Mouse (Mus musculus) hindbrain, embryonic 14.5 days (tissue): ENCODE results near the gene Gpr37. TPM values are rescaled to one million over a fixed set of nuclear protein-coding genes. Genes with fewer than 3 reads are reported as not detected.
A peak's percentile ranks its signal among the peaks of the same experiment; 100 is the strongest.

ENCODE experiments used
- ATAC-seq: fragments of 200-750 bp; cut with Nextera tagmentation; 2 replicates; pipeline ENCODE4 v1.8.0; 2017; ENCODE audit warnings: moderate number of reproducible peaks, mild to moderate bottlenecking, moderate TSS enrichment, moderate library complexity; ENCODE audit not compliant: low FRiP score
- DNase-seq: peaks from one replicate; pipeline ENCODE4 v3.0.0-alpha.2; 2015; ENCODE audit warnings: low spot score
- H3K27ac ChIP-seq: fragments of 300-500 bp; sonication (generic); 2 replicates; pipeline ENCODE4 v1.5.1; 2014; ENCODE audit warnings: mild to moderate bottlenecking, moderate library complexity
- H3K27me3 ChIP-seq: fragments of 300-500 bp; sonication (generic); 2 replicates; pipeline ENCODE4 v1.6.1; 2014; ENCODE audit warnings: mild to moderate bottlenecking, low read length, mixed read lengths; ENCODE audit not compliant: control insufficient read depth, insufficient read depth
- H3K36me3 ChIP-seq: fragments of 300-500 bp; sonication (generic); replicated peaks from 2 replicates; pipeline ENCODE4 v1.6.1; 2014; ENCODE audit not compliant: control insufficient read depth, insufficient read depth
- H3K4me1 ChIP-seq: fragments of 300-500 bp; sonication (generic); replicated peaks from 2 replicates; pipeline ENCODE4 v1.6.1; 2014; ENCODE audit warnings: antibody characterized with exemption, low read length, mixed read lengths; ENCODE audit not compliant: control insufficient read depth, insufficient read depth
- H3K4me2 ChIP-seq: fragments of 300-500 bp; sonication (generic); replicated peaks from 2 replicates; pipeline ENCODE4 v1.6.1; 2014; ENCODE audit warnings: mild to moderate bottlenecking, moderate library complexity
- H3K4me3 ChIP-seq: fragments of 300-500 bp; sonication (generic); replicated peaks from 2 replicates; pipeline ENCODE4 v1.5.1; 2014; ENCODE audit warnings: mild to moderate bottlenecking, low read length
- H3K9ac ChIP-seq: fragments of 300-500 bp; sonication (generic); 2 replicates; pipeline ENCODE4 v1.6.1; 2014
- H3K9me3 ChIP-seq: fragments of 300-500 bp; sonication (generic); 2 replicates; pipeline ENCODE4 v1.6.1; 2016; ENCODE audit warnings: low read length; ENCODE audit not compliant: control insufficient read depth
- WGBS: fragments of 180-500 bp; shearing (Covaris S2); extraction: QIAGEN DNeasy Blood & Tissue Kit; methylation state at CpG from one replicate; pipeline ENCODE4 v1.1.7; 2014; 5-methylcytosine and 5-hydroxymethylcytosine counted together
- polyA plus RNA-seq: library from polyadenylated mRNA; unstranded; fragments of >200 nt; fragmentation: Nextera tagmentation; extraction: Ambion mirVana; gene quantifications from 2 replicates; pipeline ENCODE4 v1.2.1, GENCODE M21; 2014

Gene Gpr37
- polyA plus RNA-seq, 1 experiment from 2014 or later = 5.3 TPM

DNA sequence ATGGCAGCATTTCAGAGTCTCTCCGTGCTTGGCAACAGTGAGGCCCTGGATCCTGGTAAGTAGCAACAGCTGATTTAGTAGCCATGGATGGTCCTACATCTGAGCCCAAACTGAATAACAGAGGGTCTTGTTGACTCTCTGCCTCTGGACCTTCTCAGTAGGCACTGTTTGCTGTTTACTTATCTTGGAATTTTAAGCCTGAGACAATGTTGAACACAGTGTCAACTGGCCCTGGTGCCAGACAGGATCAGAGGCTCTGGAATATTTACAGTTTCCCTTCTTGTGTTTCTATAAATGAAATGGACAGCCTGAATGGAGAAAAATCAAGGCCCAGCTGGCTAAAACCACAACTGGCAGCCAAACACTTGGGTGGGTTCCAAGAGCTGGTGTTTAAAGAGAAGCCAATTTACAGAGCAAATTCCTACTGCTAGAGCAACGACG lies 3.7 kb downstream of the Gpr37 start:
- H3K4me2 ChIP-seq = peak overlapping the region; percentile 34
- H3K9me3 ChIP-seq = no peaks in the 10 kb centered on the region
- H3K36me3 ChIP-seq = no peaks in the 10 kb centered on the region
- peak; percentile 70; the same call in 1 of the 2 replicates for ATAC-seq
- H3K4me1 ChIP-seq = peaks cover 10% of the 10 kb centered on the region; the same call in 1 of the 2 replicates
- peaks cover 7% of the 10 kb centered on the region for H3K27me3 ChIP-seq
- peak; percentile 72 for DNase-seq
- H3K27ac ChIP-seq = no peak overlapping the region
- 48% methylated on average over 3 of the region's 3 CpGs for WGBS
- H3K9ac ChIP-seq = no peak overlapping the region
- H3K4me3 ChIP-seq = peak overlapping the region; percentile 13

DNA sequence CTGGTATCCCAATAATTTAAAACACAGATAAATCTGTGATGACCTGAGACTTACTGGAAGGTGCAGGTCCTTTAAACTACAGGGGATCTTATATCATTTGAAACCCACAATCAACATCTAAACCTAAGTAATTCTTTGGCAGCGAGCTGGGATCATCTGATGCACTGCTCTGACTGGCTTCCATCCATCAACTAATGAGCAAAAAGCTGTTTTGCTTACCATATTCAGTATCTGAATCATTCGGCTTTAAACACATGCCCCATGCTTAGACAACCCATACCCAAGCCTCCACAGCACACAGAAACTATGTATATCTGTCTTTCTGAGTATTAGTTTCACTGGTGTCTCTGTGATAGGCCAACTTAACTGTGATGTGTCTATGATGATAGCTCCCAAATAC lies 6.1 kb downstream of the Gpr37 start:
- no peaks in the 10 kb centered on the region for H3K9me3 ChIP-seq
- 87% methylated on average over 2 of the region's 2 CpGs for WGBS
- H3K4me1 ChIP-seq = peaks cover 10% of the 10 kb centered on the region; the same call in 1 of the 2 replicates
- H3K27me3 ChIP-seq = peaks cover 7% of the 10 kb centered on the region
- no peak overlapping the region for H3K9ac ChIP-seq
- no peak overlapping the region for H3K4me2 ChIP-seq
- DNase-seq (no peak), ATAC-seq (no peak)
- H3K36me3 ChIP-seq = no peaks in the 10 kb centered on the region
- no peak overlapping the region for H3K4me3 ChIP-seq
- no peak overlapping the region for H3K27ac ChIP-seq

DNA sequence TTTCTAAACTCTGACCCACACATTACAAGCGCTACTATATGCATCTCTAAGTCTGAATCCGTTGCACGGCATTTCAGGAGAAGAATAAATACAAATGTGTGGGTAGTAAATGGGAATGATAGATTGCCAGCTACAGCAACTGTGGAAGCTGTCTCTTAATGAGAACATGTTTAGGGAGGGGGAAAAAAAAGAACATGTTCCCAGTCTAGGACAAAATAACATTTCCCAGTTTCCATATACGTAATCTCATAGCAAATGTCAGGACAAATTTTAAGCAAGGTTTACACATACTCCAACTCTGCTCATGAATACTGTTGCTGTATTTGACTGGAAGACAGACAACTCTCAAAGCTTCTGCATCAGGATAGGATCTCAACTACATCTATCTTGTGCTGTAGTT lies 15.4 kb downstream of the Gpr37 start:
- no peaks in the 10 kb centered on the region for H3K9me3 ChIP-seq
- no peaks in the 10 kb centered on the region for H3K27me3 ChIP-seq
- ATAC-seq (no peak), DNase-seq (no peak)
- H3K4me2 ChIP-seq = no peak overlapping the region
- H3K36me3 ChIP-seq = no peaks in the 10 kb centered on the region
- H3K9ac ChIP-seq = no peak overlapping the region
- H3K27ac ChIP-seq = no peak overlapping the region
- no peaks in the 10 kb centered on the region for H3K4me1 ChIP-seq
- no peak overlapping the region for H3K4me3 ChIP-seq
- WGBS = 89% methylated on average over 4 of the region's 4 CpGs

DNA sequence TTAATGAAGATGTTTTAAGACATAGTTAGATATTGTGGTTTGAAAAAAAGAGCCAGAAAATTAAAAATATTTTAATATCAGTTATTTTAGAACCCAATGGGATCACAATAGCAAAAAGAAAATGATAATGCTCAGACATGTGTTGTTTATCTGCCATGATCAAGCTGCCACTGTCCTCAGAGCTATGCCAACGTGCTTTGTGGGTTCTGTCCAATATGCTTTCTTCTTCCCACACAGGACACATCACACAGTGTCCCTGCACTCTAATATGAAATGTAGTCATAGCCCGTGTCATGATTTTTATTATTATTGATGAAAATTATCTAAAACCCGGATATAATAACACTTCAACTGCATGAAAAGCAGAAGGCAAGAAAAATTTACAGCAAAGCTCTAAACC lies 16.7 kb downstream of the Gpr37 start:
- no peak for DNase-seq
- no peak overlapping the region for H3K27ac ChIP-seq
- no peaks in the 10 kb centered on the region for H3K27me3 ChIP-seq
- no peak overlapping the region for H3K9ac ChIP-seq
- H3K4me3 ChIP-seq = no peak overlapping the region
- 78% methylated on average over 3 of the region's 3 CpGs for WGBS
- ATAC-seq = no peak
- no peak overlapping the region for H3K4me2 ChIP-seq
- H3K9me3 ChIP-seq = no peaks in the 10 kb centered on the region
- H3K4me1 ChIP-seq = no peaks in the 10 kb centered on the region
- no peaks in the 10 kb centered on the region for H3K36me3 ChIP-seq

DNA sequence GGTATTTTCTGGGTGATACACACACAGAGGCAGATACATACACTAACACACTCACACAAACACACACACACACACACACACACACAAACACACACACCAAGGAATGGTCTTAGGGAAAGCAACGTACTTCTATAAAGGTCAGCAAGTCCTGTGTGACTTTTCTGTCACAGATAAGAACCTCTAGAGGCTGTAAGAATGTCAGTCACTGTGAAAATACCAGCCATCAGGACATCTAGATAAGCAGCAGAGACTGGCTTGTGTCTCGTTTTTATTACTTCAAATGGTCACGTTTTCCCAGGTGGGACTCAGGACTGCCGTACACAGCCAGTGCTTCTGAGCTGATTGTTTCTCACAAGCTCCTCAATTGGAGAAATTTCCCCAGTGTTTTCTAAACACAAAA lies 20.4 kb downstream of the Gpr37 start:
- no peaks in the 10 kb centered on the region for H3K36me3 ChIP-seq
- no peak for DNase-seq
- no peak overlapping the region for H3K4me2 ChIP-seq
- no peak overlapping the region for H3K4me3 ChIP-seq
- no peak overlapping the region for H3K27ac ChIP-seq
- H3K4me1 ChIP-seq = no peaks in the 10 kb centered on the region
- WGBS = 66% methylated on average over 4 of the region's 4 CpGs
- H3K27me3 ChIP-seq = no peaks in the 10 kb centered on the region
- H3K9ac ChIP-seq = no peak overlapping the region
- ATAC-seq = no peak
- H3K9me3 ChIP-seq = no peaks in the 10 kb centered on the region

DNA sequence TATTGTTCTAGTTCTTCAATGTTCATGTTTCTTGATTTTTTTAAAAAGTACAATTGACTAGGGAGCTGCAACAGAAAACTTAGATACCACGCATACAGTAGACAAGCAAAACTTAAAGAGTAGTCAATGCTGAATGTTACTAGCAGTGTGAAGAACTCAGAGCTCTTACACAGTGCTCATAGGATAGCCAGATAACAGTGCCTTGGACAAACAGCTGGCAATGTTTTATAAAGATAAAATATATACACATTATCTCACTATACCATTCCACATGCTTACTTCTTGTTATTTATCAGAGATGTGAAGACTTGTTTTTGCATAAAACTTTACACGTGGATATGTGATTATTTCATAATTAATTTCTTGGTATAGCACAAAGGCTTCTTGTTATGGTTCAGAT lies 26.6 kb downstream of the Gpr37 start:
- 88% methylated on average over 2 of the region's 2 CpGs for WGBS
- no peak for ATAC-seq

DNA sequence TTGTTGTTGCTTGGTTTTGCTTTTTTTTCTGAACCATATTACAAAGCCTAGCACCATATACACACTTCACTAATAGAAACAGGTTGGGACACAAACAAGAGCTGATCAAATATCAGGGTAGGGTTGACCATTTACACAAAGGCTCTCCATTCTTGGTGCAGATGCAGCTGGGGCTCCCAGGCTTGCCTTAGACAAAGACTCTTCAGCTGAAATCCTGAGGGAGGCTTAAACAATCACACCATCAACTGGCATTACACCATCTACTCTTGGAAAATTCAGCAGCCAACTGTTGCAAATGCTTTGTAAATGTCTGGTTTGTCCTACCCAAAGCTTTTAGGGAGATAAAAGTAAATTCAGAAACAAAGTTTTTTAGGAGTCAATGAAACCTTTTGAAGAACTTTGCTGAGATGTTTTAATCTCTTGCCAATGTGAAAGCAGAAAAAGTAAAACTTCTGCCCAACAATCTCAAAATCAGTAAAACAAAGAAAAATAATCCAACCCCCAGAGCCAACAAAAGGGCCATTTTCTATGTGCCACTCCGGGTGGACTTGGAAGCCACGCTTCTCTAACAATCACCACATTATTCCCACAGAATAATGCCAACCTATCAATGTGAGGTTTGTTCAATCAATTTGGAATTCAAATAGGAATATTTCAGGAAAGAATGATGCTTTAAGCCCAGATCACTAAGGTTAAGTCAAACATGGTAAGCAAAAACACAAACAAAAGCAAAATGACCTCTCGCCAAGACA lies 30.4 kb downstream of the Gpr37 start:
- H3K4me2 ChIP-seq = no peak overlapping the region
- H3K27ac ChIP-seq = no peak overlapping the region
- H3K36me3 ChIP-seq = no peaks in the 10 kb centered on the region
- DNase-seq (no peak), ATAC-seq (no peak)
- 61% methylated on average over 3 of the region's 3 CpGs for WGBS
- no peaks in the 10 kb centered on the region for H3K4me1 ChIP-seq
- no peak overlapping the region for H3K9ac ChIP-seq
- no peaks in the 10 kb centered on the region for H3K9me3 ChIP-seq
- no peaks in the 10 kb centered on the region for H3K27me3 ChIP-seq
- H3K4me3 ChIP-seq = no peak overlapping the region

More for the DNA sequence above, 26.6 kb downstream of the Gpr37 start:
- no peak for DNase-seq
- Histone ChIP-seq H3K36me3 (no peaks in the 10 kb centered on the region), H3K9me3 (no peaks in the 10 kb centered on the region), H3K4me3 (no peak overlapping the region), H3K4me1 (no peaks in the 10 kb centered on the region), H3K9ac (no peak overlapping the region), H3K27ac (no peak overlapping the region), H3K4me2 (no peak overlapping the region), H3K27me3 (no peaks in the 10 kb centered on the region)

Other genes starting within 250 kb of the Gpr37 start
- 30.9 and 31.6 TPM in 2 replicates for gene Pot1a, start 118.5 kb upstream of the Gpr37 start, polyA plus RNA-seq